Mouse (Mus musculus) ES-E14 (cell line): ENCODE data around the gene Eif3i. TPM values are rescaled to one million over a fixed set of nuclear protein-coding genes. Genes with fewer than 3 reads are reported as not detected.

Experiments
- DNase-seq: peaks from one replicate; pipeline ENCODE4 v3.0.0-alpha.2; 2013; ENCODE audit warnings: low read depth, low spot score
- H3K27ac ChIP-seq: 2 replicates; pipeline ENCODE4 v1.5.1; 2012; ENCODE audit warnings: low read depth, mild to moderate bottlenecking, low read length, moderate library complexity, mixed read lengths; ENCODE audit not compliant: poor library complexity, insufficient read depth, severe bottlenecking
- H3K36me3 ChIP-seq: 2 replicates; pipeline ENCODE4 v1.6.1; 2012; ENCODE audit warnings: mild to moderate bottlenecking, low read length, moderate library complexity, mixed read lengths; ENCODE audit not compliant: control insufficient read depth, poor library complexity, insufficient read depth, severe bottlenecking
- H3K4me1 ChIP-seq, 2 experiments: fragments of 150-350 bp in 1 of 2; sonication (generic) in 1 of 2; 2 replicates each; pipeline ENCODE4 v1.6.1; 2012; ENCODE audit warnings: low read length in 2 of 2, mild to moderate bottlenecking in 1 of 2, mixed read lengths in 1 of 2; ENCODE audit not compliant: control insufficient read depth in 2 of 2, insufficient read depth in 2 of 2, poor library complexity in 1 of 2
- H3K4me3 ChIP-seq, 2 experiments: fragments of 150-350 bp in 1 of 2; sonication (generic) in 1 of 2; 2 replicates each; pipeline ENCODE4 v1.5.1; 2012; ENCODE audit warnings: low read length in 2 of 2, low read depth in 1 of 2, mild to moderate bottlenecking in 1 of 2, mixed read lengths in 1 of 2; ENCODE audit not compliant: insufficient read depth in 1 of 2, poor library complexity in 1 of 2, severe bottlenecking in 1 of 2
- H3K9ac ChIP-seq: 2 replicates; pipeline ENCODE4 v1.6.1; 2012; ENCODE audit warnings: low read depth, mild to moderate bottlenecking, low read length, mixed read lengths; ENCODE audit not compliant: poor library complexity, insufficient read depth, severe bottlenecking
- H3K9me3 ChIP-seq: fragments of 150-350 bp; sonication (generic); 2 replicates; pipeline ENCODE4 v1.6.1; 2012; ENCODE audit warnings: low read depth, mild to moderate bottlenecking, low read length; ENCODE audit not compliant: control insufficient read depth, insufficient read depth
- CHD2 ChIP-seq: IDR thresholded peaks from 2 replicates; pipeline ENCODE4 v1.6.1; 2014; ENCODE audit warnings: mild to moderate bottlenecking, low read depth, low read length, inconsistent platforms
- HCFC1 ChIP-seq: IDR thresholded peaks from 2 replicates; pipeline ENCODE4 v1.6.1; 2012; ENCODE audit warnings: low read length, inconsistent platforms, borderline replicate concordance; ENCODE audit not compliant: insufficient read depth
- MAFK ChIP-seq: IDR thresholded peaks from 2 replicates; pipeline ENCODE4 v1.6.1; 2014; ENCODE audit warnings: mild to moderate bottlenecking, low read depth, low read length, inconsistent platforms; ENCODE audit not compliant: insufficient read depth
- ZC3H11A ChIP-seq: IDR thresholded peaks from 2 replicates; pipeline ENCODE4 v1.6.1; 2012; ENCODE audit warnings: low read depth, mild to moderate bottlenecking, inconsistent platforms, low read length, borderline replicate concordance
- ZNF384 ChIP-seq: IDR thresholded peaks from 2 replicates; pipeline ENCODE4 v1.6.1; 2012; ENCODE audit warnings: low read depth, low read length, inconsistent platforms
- in situ Hi-C, 2 experiments: fragments of 600-800 bp; cut with MboI; formaldehyde crosslinking; loops; one replicate each; pipeline ENCODE4 v1.15.1; 2025; ENCODE audit warnings: low sequenced_read_pairs in 2 of 2, inconsistent platforms in 1 of 2; ENCODE audit not compliant: unreplicated experiment in 2 of 2
- total RNA-seq: library from RNA; depleted of rRNA; stranded (reverse); fragments of 300-350 nt; gene quantifications from 2 replicates; pipeline ENCODE4 v1.2.3, GENCODE M21; 2012

The Eif3i gene
- total RNA-seq, 1 experiment: 328 TPM

- no peaks in the 10 kb centered on the region for H3K9me3 ChIP-seq
- in situ Hi-C loops: no loop called here
- TF ChIP-seq CHD2: no peak
- no peak for TF ChIP-seq ZNF384
- TF ChIP-seq HCFC1: no peak
- TF ChIP-seq MAFK: no peak
- no peak for TF ChIP-seq ZC3H11A
- peaks cover 74% of the 10 kb centered on the region for H3K36me3 ChIP-seq
- no peak overlapping the region for H3K9ac ChIP-seq
- no peaks in the 10 kb centered on the region for H3K4me1 ChIP-seq
- no peak overlapping the region for H3K27ac ChIP-seq
- H3K4me3 ChIP-seq: no peak overlapping the region
- no peak for DNase-seq
Observed at GRCm38 (mm10) chr4:129631867-129632266, 31.4 kb upstream of the Eif3i start.

- H3K4me3 ChIP-seq: no peak overlapping the region
- in situ Hi-C loops: no loop called here
- no peaks in the 10 kb centered on the region for H3K4me1 ChIP-seq
- no peaks in the 10 kb centered on the region for H3K9me3 ChIP-seq
- no peak overlapping the region for H3K9ac ChIP-seq
- H3K27ac ChIP-seq: no peak overlapping the region
- no peak for DNase-seq
- no peak for TF ChIP-seq CHD2
- no peak for TF ChIP-seq ZNF384
- TF ChIP-seq MAFK: no peak
- TF ChIP-seq HCFC1: no peak
- TF ChIP-seq ZC3H11A: no peak
- peaks cover 76% of the 10 kb centered on the region for H3K36me3 ChIP-seq
Observed at GRCm38 (mm10) chr4:129630944-129631343, 30.5 kb upstream of the Eif3i start.

GRCm38 (mm10) chr4:129626035-129626434 lies 25.6 kb upstream of the Eif3i start:
- no peak overlapping the region for H3K27ac ChIP-seq
- in situ Hi-C loops: no loop called here
- DNase-seq: no peak
- H3K4me3 ChIP-seq: no peak overlapping the region
- H3K9ac ChIP-seq: no peak overlapping the region
- peaks cover 42% of the 10 kb centered on the region for H3K36me3 ChIP-seq
- H3K9me3 ChIP-seq: no peaks in the 10 kb centered on the region
- peaks cover 0 to 7% of the 10 kb centered on the region in 2 experiments; a peak in 1 of 4 replicates for H3K4me1 ChIP-seq
- TF ChIP-seq ZNF384 (no peak), HCFC1 (no peak), ZC3H11A (no peak), MAFK (no peak), CHD2 (no peak)

- Histone ChIP-seq H3K27ac (no peak overlapping the region), H3K9ac (no peak overlapping the region), H3K36me3 (peaks cover 38% of the 10 kb centered on the region), H3K9me3 (no peaks in the 10 kb centered on the region), H3K4me3 (no peak overlapping the region), H3K4me1 (peaks cover 0 to 7% of the 10 kb centered on the region in 2 experiments; a peak in 1 of 4 replicates)
- no peak for DNase-seq
- no peak for TF ChIP-seq ZC3H11A
- TF ChIP-seq CHD2: no peak
- in situ Hi-C loops: no loop called here
Observed at GRCm38 (mm10) chr4:129625496-129625895, 25.0 kb upstream of the Eif3i start.

GRCm38 (mm10) chr4:129625029-129625370 lies 24.6 kb upstream of the Eif3i start:
- no peak for DNase-seq
- Histone ChIP-seq H3K4me1 (peaks cover 0 to 7% of the 10 kb centered on the region in 2 experiments; a peak in 1 of 4 replicates), H3K27ac (no peak overlapping the region), H3K36me3 (peaks cover 33% of the 10 kb centered on the region), H3K9ac (no peak overlapping the region), H3K4me3 (no peak overlapping the region), H3K9me3 (no peaks in the 10 kb centered on the region)
- in situ Hi-C loops: no loop called here
- TF ChIP-seq ZNF384 (no peak), MAFK (no peak), HCFC1 (no peak), CHD2 (no peak), ZC3H11A (no peak)
